Mouse (Mus musculus) neural tube, embryonic 14.5 days (tissue): ENCODE data around the gene Kcnf1. TPM values are rescaled to one million over a fixed set of nuclear protein-coding genes. Genes with fewer than 3 reads are reported as not detected.

ENCODE experiments used
- ATAC-seq: fragments of 200-750 bp; cut with Nextera tagmentation; 2 replicates; pipeline ENCODE4 v1.8.0; 2017; ENCODE audit warnings: low read depth, mild to moderate bottlenecking, moderate TSS enrichment, moderate library complexity
- H3K27ac ChIP-seq: fragments of 300-500 bp; sonication (generic); 2 replicates; pipeline ENCODE4 v1.5.1; 2014; ENCODE audit warnings: low read depth, mild to moderate bottlenecking, control low read depth, low read length, moderate library complexity, mixed read lengths
- H3K27me3 ChIP-seq: fragments of 300-500 bp; sonication (generic); 2 replicates; pipeline ENCODE4 v1.6.1; 2014; ENCODE audit warnings: low read length; ENCODE audit not compliant: control insufficient read depth, insufficient read depth
- H3K36me3 ChIP-seq: fragments of 300-500 bp; sonication (generic); 2 replicates; pipeline ENCODE4 v1.6.1; 2014; ENCODE audit warnings: low read length, mixed read lengths; ENCODE audit not compliant: control insufficient read depth, insufficient read depth
- H3K4me1 ChIP-seq: fragments of 300-500 bp; sonication (generic); 2 replicates; pipeline ENCODE4 v1.6.1; 2014; ENCODE audit warnings: low read length; ENCODE audit not compliant: control insufficient read depth, insufficient read depth
- H3K4me2 ChIP-seq: fragments of 300-500 bp; sonication (generic); 2 replicates; pipeline ENCODE4 v1.6.1; 2014; ENCODE audit warnings: mild to moderate bottlenecking, low read depth, low read length, control low read depth
- H3K4me3 ChIP-seq: fragments of 300-500 bp; sonication (generic); 2 replicates; pipeline ENCODE4 v1.5.1; 2014; ENCODE audit warnings: low read depth, low read length, control low read depth, mixed read lengths
- H3K9ac ChIP-seq: fragments of 300-500 bp; sonication (generic); replicated peaks from 2 replicates; pipeline ENCODE4 v1.6.1; 2014; ENCODE audit warnings: low read depth, mild to moderate bottlenecking, control low read depth, low read length, mixed read lengths
- H3K9me3 ChIP-seq: fragments of 300-500 bp; sonication (generic); 2 replicates; pipeline ENCODE4 v1.6.1; 2016; ENCODE audit warnings: low read length; ENCODE audit not compliant: control insufficient read depth
- WGBS: fragments of 180-500 bp; shearing (Covaris S2); extraction: QIAGEN DNeasy Blood & Tissue Kit; methylation state at CpG from one replicate; pipeline ENCODE4 v1.1.7; 2014; 5-methylcytosine and 5-hydroxymethylcytosine counted together
- polyA plus RNA-seq: library from polyadenylated mRNA; unstranded; fragments of >200 nt; fragmentation: Nextera tagmentation; extraction: Ambion mirVana; gene quantifications from 2 replicates; pipeline ENCODE4 v1.2.1, GENCODE M21; 2014

Gene Kcnf1
- polyA plus RNA-seq, 1 experiment from 2014 or later, result 2.8 TPM

DNA sequence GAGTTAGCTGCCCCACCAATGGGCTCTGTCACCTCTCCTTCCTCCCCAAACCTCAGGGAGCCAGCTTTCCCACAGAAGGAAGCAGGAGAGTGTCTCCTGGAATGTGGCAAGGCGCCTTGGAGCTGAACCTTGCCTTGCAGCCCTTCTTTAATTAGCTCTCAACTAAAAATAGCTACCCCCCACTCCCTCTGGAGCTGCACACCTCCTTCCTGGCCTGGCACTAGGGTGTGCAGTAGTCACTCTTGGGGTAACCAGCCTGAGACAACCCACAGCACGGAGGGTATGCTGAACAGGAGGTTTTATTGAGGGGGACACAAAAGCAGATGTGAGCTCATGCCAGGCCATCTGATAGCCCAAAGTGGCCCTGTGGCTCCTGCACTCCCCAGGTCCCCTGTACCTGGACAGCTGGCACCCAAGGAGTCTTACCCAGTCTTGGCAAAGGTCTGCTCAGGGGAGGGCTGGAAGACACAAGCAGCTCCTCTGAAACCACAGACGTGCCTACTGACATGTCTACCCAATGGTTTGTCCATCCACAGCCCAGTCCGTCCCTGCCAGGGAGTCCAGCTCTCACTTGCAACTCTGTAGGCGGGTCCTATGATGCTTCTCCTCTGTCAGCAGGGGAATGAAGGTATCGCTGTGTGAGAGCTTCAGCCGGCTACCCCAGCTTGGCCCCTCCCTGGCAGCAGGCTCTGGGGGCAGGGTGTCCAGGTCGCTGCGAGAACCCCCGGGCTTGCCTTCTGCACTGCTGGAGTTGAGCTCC is 2.4 kb downstream of the Kcnf1 start:
- Histone ChIP-seq H3K36me3 (no peaks in the 10 kb centered on the region), H3K4me3 (no peak overlapping the region), H3K27me3 (peaks cover 7% of the 10 kb centered on the region), H3K4me1 (no peaks in the 10 kb centered on the region), H3K9me3 (no peaks in the 10 kb centered on the region), H3K27ac (no peak overlapping the region), H3K9ac (no peak overlapping the region), H3K4me2 (no peak overlapping the region)
- ATAC-seq, result no peak
- WGBS, result 77% methylated on average over 10 of the region's 10 CpGs

DNA sequence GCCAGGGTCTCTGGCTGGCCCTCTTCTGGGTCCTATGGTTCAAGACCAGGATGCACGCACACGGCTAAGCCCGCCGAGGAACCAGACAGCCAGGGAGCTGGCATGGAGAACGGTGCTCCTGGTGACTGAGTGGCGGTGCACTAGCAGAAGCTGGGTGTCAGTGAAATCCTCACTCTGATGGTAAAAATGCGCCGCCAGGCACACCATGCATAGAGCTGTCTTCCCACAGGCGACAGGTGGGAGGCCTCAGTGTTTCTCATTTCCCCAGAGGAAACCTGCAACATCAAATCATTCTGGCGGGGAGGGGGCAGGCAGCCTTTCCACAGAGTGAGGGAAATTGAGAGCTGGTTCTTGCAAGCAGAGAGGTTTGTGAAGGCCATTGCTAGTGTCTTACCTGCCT is 6.3 kb downstream of the Kcnf1 start:
- Histone ChIP-seq H3K4me1 (no peaks in the 10 kb centered on the region), H3K9me3 (no peaks in the 10 kb centered on the region), H3K9ac (no peak overlapping the region), H3K4me2 (no peak overlapping the region), H3K27me3 (peaks cover 7% of the 10 kb centered on the region), H3K36me3 (no peaks in the 10 kb centered on the region), H3K4me3 (no peak overlapping the region), H3K27ac (no peak overlapping the region)
- no peak for ATAC-seq
- WGBS, result 92% methylated on average over 10 of the region's 10 CpGs

DNA sequence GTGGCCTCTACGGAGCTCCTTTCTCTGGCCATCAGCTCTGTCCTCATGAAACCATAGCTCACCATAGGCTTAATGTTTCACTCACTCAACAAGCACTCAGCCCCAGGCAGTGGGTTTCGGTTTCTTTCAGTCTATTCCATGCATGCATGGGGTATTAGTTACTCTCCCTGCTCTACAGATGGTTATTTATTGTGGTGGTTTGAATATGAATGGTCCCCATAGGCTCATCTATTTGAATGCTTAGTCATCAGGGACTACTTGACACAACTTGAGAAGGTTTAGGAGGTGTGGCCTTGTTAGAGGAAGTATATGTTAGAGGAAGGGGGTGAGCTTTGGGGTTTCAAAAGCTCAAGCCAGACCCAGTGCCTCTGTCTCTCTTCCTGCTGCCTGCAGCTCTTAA is 10.6 kb downstream of the Kcnf1 start:
- Histone ChIP-seq H3K27me3 (no peaks in the 10 kb centered on the region), H3K36me3 (no peaks in the 10 kb centered on the region), H3K9ac (no peak overlapping the region), H3K9me3 (no peaks in the 10 kb centered on the region), H3K4me2 (no peak overlapping the region), H3K27ac (no peak overlapping the region), H3K4me3 (no peak overlapping the region), H3K4me1 (no peaks in the 10 kb centered on the region)
- ATAC-seq, result no peak
- 86% methylated on average over 2 of the region's 2 CpGs for WGBS

DNA sequence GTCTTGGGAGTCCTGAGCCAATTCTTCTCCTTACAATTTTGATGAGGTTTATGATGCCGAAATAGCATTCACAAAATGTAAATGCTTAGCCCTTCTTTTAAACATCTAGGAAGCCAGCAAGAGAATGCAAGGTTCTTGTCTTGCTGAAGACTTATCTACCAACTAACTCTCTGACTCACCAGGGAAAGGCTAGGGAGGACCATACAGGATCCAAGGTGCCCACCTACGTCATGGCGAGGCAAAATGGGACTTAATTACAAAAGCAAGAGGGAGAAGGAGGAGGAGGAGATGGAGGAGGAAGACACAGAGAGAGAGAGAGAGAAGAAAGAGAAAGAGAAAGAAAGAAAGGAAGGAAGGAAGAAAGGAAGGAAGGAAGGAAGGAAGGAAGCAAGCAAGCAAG is 12.7 kb downstream of the Kcnf1 start:
- Histone ChIP-seq H3K27me3 (no peaks in the 10 kb centered on the region), H3K4me2 (no peak overlapping the region), H3K4me3 (no peak overlapping the region), H3K9me3 (no peaks in the 10 kb centered on the region), H3K36me3 (no peaks in the 10 kb centered on the region), H3K4me1 (no peaks in the 10 kb centered on the region), H3K9ac (no peak overlapping the region), H3K27ac (no peak overlapping the region)
- WGBS, result 92% methylated on average over 3 of the region's 3 CpGs
- no peak for ATAC-seq

DNA sequence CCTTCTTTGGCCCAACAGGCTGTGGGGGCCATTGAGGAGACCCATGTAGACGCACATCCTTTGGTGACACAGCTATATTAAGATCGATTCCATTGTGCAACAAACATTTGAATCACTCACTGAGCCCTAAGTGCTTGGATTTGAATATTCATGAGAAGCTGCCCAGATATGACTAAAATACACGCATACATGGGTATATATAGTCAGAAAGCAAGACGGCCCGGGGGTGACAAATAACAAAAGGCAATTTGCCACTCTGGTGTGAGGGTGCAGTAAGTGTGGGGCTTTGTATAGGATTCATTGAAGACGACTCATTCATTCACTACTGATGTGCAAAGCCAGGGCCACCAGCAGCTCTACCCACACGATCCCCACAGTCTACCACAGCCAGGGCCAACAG is 17.1 kb downstream of the Kcnf1 start:
- ATAC-seq, result no peak
- no peaks in the 10 kb centered on the region for H3K27me3 ChIP-seq
- H3K9ac ChIP-seq, result no peak overlapping the region
- no peak overlapping the region for H3K4me2 ChIP-seq
- no peaks in the 10 kb centered on the region for H3K36me3 ChIP-seq
- no peaks in the 10 kb centered on the region for H3K9me3 ChIP-seq
- no peak overlapping the region for H3K27ac ChIP-seq
- H3K4me1 ChIP-seq, result no peaks in the 10 kb centered on the region
- H3K4me3 ChIP-seq, result no peak overlapping the region
- WGBS, result 75% methylated on average over 7 of the region's 7 CpGs

DNA sequence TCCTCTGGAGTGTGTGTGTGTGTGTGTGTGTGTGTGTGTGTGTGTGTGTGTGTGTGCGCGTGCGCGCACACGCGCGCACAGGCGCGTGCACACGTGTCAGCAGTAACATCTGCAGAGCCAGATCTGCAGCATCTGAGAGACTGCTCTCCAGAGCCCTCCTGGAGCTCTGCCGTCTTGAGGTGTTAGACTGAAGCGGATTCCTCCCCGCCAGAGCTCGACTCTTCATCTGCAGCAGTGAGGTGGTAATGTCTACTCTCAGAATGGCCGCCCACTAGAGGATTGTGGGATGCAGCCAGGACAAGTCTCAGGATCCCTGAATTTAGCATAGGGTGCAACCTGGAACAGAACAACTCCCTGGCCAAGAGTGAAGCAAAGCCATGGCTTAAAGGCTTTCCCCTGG is 19.1 kb downstream of the Kcnf1 start:
- Histone ChIP-seq H3K9me3 (no peaks in the 10 kb centered on the region), H3K27me3 (no peaks in the 10 kb centered on the region), H3K4me2 (no peak overlapping the region), H3K36me3 (no peaks in the 10 kb centered on the region), H3K4me3 (no peak overlapping the region), H3K27ac (no peak overlapping the region), H3K9ac (no peak overlapping the region), H3K4me1 (no peaks in the 10 kb centered on the region)
- ATAC-seq, result no peak
- 89% methylated on average over 15 of the region's 15 CpGs for WGBS

DNA sequence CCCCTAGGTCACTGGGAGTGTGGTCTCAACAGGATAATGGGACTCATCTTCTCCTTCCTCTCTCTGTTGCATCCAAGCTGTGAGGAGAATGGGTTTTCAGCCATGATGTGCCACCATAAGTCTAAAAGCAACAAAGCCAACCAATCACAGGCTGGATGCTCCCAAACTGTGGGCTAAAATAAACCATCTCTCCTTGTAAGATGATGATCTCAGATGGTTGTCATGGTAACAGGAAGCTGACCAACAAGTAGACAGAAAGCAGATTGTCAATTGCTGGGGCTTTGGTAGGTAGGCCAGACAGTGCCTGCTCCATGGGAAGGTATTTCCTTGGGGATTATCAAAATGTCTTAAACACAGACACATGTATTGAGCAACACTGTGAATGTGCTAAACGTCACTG is 20.9 kb downstream of the Kcnf1 start:
- Histone ChIP-seq H3K27ac (no peak overlapping the region), H3K9ac (no peak overlapping the region), H3K9me3 (no peaks in the 10 kb centered on the region), H3K36me3 (no peaks in the 10 kb centered on the region), H3K27me3 (no peaks in the 10 kb centered on the region), H3K4me1 (no peaks in the 10 kb centered on the region), H3K4me2 (no peak overlapping the region), H3K4me3 (no peak overlapping the region)
- no peak for ATAC-seq
- 79% methylated on average over 1 of the region's 1 CpGs for WGBS

DNA sequence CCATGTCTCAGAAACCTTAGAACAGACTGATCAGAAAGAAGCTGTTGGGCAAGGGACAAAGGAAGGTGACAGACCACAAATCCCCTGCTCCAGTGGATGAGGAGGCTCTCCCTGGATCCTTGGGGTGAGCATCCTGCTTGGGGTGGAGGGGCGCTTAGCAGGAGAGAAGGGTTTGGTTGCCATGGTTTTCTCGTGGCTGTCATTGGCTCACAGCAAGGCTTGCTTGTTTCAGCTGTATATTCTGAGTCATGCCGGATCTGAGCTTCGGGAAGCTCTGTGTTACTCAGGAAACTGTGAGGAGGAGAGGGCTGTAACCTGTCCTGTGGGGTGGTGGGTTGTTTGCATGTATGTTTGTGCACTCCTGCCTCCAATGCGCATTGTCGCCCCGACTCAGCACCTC is 23.8 kb downstream of the Kcnf1 start:
- Histone ChIP-seq H3K4me2 (no peak overlapping the region), H3K9ac (no peak overlapping the region), H3K4me1 (no peaks in the 10 kb centered on the region), H3K27me3 (no peaks in the 10 kb centered on the region), H3K36me3 (no peaks in the 10 kb centered on the region), H3K4me3 (no peak overlapping the region), H3K27ac (no peak overlapping the region), H3K9me3 (no peaks in the 10 kb centered on the region)
- 75% methylated on average over 7 of the region's 7 CpGs for WGBS
- no peak for ATAC-seq

DNA sequence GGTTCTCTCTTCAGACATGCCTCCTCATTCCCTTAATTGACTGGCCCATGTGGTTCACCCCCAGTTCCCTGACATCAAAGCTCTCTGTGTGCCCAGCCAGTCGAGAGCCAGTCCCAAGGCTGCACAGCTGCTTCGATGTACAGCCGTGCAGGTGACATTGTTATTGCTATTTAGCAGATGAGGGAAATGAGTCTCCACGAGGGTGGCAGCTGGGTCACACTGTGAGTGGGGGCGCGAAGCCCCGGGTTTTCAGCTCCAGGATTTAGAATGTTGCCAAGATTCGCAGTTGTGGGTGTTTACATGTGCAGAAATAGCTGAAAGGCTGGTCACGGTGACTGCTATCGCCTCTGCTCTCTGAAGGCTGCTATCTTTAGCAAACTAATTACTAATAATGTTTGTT is 27.8 kb downstream of the Kcnf1 start:
- H3K4me2 ChIP-seq, result no peak overlapping the region
- H3K27ac ChIP-seq, result no peak overlapping the region
- H3K9me3 ChIP-seq, result no peaks in the 10 kb centered on the region
- no peaks in the 10 kb centered on the region for H3K27me3 ChIP-seq
- no peak overlapping the region for H3K9ac ChIP-seq
- ATAC-seq, result peak; percentile 44; the same call in 1 of the 2 replicates
- H3K4me3 ChIP-seq, result no peak overlapping the region
- no peaks in the 10 kb centered on the region for H3K4me1 ChIP-seq
- H3K36me3 ChIP-seq, result no peaks in the 10 kb centered on the region
- WGBS, result 49% methylated on average over 10 of the region's 10 CpGs
